Mouse (Mus musculus) limb, embryonic 14.5 days (tissue): ENCODE measurements around the gene Capn1. TPM values are rescaled to one million over a fixed set of nuclear protein-coding genes. Genes with fewer than 3 reads are reported as not detected.

Source experiments
- ATAC-seq: fragments of 200-750 bp; cut with Nextera tagmentation; 2 replicates; pipeline ENCODE4 v1.8.0; 2017; ENCODE audit warnings: low read depth, moderate number of reproducible peaks, moderate TSS enrichment; ENCODE audit not compliant: low FRiP score
- DNase-seq: peaks from one replicate; pipeline ENCODE4 v3.0.0-alpha.2; 2015; ENCODE audit warnings: low spot score
- H3K27ac ChIP-seq: fragments of 300-500 bp; sonication (generic); replicated peaks from 2 replicates; pipeline ENCODE4 v1.5.1; 2014; ENCODE audit warnings: low read depth, mild to moderate bottlenecking, low read length, moderate library complexity, mixed read lengths
- H3K27me3 ChIP-seq: fragments of 300-500 bp; sonication (generic); 2 replicates; pipeline ENCODE4 v1.6.1; 2014; ENCODE audit warnings: low read length, mixed read lengths; ENCODE audit not compliant: control insufficient read depth, insufficient read depth
- H3K36me3 ChIP-seq: fragments of 300-500 bp; sonication (generic); 2 replicates; pipeline ENCODE4 v1.6.1; 2014; ENCODE audit warnings: mild to moderate bottlenecking, low read length, moderate library complexity, mixed read lengths; ENCODE audit not compliant: control insufficient read depth, insufficient read depth
- H3K4me1 ChIP-seq: fragments of 300-500 bp; sonication (generic); 2 replicates; pipeline ENCODE4 v1.6.1; 2014; ENCODE audit warnings: antibody characterized with exemption, low read length, mixed read lengths; ENCODE audit not compliant: control insufficient read depth, insufficient read depth
- H3K4me2 ChIP-seq: fragments of 300-500 bp; sonication (generic); replicated peaks from 2 replicates; pipeline ENCODE4 v1.6.1; 2014; ENCODE audit warnings: low read depth, mild to moderate bottlenecking, low read length, moderate library complexity; ENCODE audit not compliant: severe bottlenecking
- H3K4me3 ChIP-seq: fragments of 300-500 bp; sonication (generic); replicated peaks from 2 replicates; pipeline ENCODE4 v1.5.1; 2014; ENCODE audit warnings: low read length
- H3K9ac ChIP-seq: fragments of 300-500 bp; sonication (generic); 2 replicates; pipeline ENCODE4 v1.6.1; 2014; ENCODE audit warnings: mild to moderate bottlenecking, low read depth, low read length, moderate library complexity; ENCODE audit not compliant: severe bottlenecking
- H3K9me3 ChIP-seq: fragments of 300-500 bp; sonication (generic); 2 replicates; pipeline ENCODE4 v1.6.1; 2016; ENCODE audit warnings: low read length; ENCODE audit not compliant: control insufficient read depth
- POLR2A ChIP-seq: fragments of 200-500 bp; IDR thresholded peaks from 2 replicates; pipeline ENCODE4 v1.8.0; 2012; ENCODE audit warnings: inconsistent platforms, mild to moderate bottlenecking, moderate library complexity, borderline replicate concordance; ENCODE audit not compliant: insufficient read depth, insufficient read length; ENCODE audit errors: extremely low read depth
- WGBS: fragments of 180-500 bp; shearing (Covaris S2); extraction: QIAGEN DNeasy Blood & Tissue Kit; methylation state at CpG from one replicate; pipeline ENCODE4 v1.1.7; 2014; 5-methylcytosine and 5-hydroxymethylcytosine counted together
- polyA plus RNA-seq, 2 experiments: library from polyadenylated mRNA; depleted of rRNA in 1 of 2; stranded (reverse) in 1 of 2; unstranded in 1 of 2; fragments of >200 nt; fragmentation: Nextera tagmentation in 1 of 2; extraction: Ambion mirVana in 1 of 2; gene quantifications; 2 replicates each; pipeline versions ENCODE4 v1.2.1 to v1.2.3; 2012 to 2014

Gene Capn1
- polyA plus RNA-seq, 2 experiments = 19.7 to 29.0 TPM

DNA sequence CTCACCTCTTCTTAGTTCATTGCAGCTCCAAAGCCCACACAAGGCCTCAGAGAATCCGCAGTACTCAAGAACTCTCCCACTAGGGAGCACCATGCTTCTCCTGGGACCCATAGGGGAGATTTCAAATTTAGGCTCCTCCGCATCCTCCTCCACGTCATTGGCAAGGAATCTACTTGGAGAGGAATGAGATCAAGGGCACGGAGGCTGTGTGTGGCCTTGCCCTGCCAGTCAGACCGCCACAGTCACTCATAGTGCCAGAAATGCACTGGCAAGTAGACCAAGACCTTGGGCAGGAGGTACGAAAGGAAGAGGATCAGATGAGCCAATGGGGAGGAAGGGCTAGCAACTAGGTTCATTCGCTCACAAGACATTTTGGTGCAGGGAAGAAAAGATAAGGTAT, 8.2 kb upstream of the Capn1 start:
- Histone ChIP-seq H3K27ac (no peak overlapping the region), H3K9me3 (no peaks in the 10 kb centered on the region), H3K4me1 (no peaks in the 10 kb centered on the region), H3K36me3 (no peaks in the 10 kb centered on the region), H3K27me3 (no peaks in the 10 kb centered on the region), H3K9ac (no peak overlapping the region), H3K4me3 (no peak overlapping the region), H3K4me2 (no peak overlapping the region)
- no peak for TF ChIP-seq POLR2A
- no peak for ATAC-seq
- no peak for DNase-seq
- WGBS = 79% methylated on average over 7 of the region's 7 CpGs

DNA sequence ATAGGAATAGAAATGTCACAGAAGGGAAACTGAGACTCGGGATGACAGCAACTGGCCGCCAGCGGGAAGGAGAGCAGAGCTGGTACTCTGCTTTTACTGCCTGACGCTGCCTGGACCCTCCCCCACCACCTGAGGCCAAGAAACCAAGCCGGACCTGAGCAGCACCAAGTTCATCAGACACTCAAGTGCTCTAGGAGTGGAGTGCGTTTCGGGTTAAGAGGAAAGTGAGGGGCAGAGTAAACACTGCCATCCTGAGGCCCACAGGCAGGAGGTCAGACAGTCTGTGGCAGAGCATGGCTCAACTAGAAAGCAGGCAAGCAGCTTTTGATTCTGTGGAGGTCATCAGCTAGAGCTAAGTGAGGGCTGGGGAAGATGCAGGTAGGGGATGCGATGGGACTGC, 7.4 kb upstream of the Capn1 start:
- WGBS = 52% methylated on average over 8 of the region's 8 CpGs
- Histone ChIP-seq H3K36me3 (no peaks in the 10 kb centered on the region), H3K27me3 (no peaks in the 10 kb centered on the region), H3K9ac (no peak overlapping the region), H3K27ac (no peak overlapping the region), H3K4me3 (no peak overlapping the region), H3K4me1 (no peaks in the 10 kb centered on the region), H3K4me2 (no peak overlapping the region), H3K9me3 (no peaks in the 10 kb centered on the region)
- no peak for TF ChIP-seq POLR2A
- no peak for DNase-seq
- no peak for ATAC-seq

DNA sequence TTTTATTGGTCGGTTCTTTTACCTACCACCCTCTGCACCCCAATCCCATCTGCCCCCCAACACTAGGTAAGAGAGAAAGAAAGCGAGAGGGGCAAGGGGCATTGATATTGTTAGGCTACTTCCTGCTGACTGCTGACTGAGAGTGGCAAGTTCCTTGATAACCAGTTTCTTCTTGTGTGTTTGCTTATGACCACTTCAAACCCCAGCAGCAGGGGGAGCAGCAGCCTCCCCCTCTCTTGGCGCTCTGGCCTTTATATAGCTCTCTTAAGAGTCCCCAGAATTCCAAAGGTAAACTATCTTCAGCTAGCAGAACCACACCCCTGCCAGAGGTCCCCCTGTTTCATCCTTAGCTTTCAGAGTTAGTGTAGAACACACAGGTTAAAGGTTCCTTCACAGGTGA, 4.6 kb upstream of the Capn1 start:
- 49% methylated on average over 3 of the region's 3 CpGs for WGBS
- no peaks in the 10 kb centered on the region for H3K9me3 ChIP-seq
- H3K4me1 ChIP-seq = peaks cover 5% of the 10 kb centered on the region; the same call in 1 of the 2 replicates
- no peak overlapping the region for H3K9ac ChIP-seq
- H3K4me2 ChIP-seq = no peak overlapping the region
- H3K36me3 ChIP-seq = no peaks in the 10 kb centered on the region
- no peaks in the 10 kb centered on the region for H3K27me3 ChIP-seq
- H3K4me3 ChIP-seq = no peak overlapping the region
- no peak for TF ChIP-seq POLR2A
- DNase-seq = no peak
- H3K27ac ChIP-seq = no peak overlapping the region
- no peak for ATAC-seq

DNA sequence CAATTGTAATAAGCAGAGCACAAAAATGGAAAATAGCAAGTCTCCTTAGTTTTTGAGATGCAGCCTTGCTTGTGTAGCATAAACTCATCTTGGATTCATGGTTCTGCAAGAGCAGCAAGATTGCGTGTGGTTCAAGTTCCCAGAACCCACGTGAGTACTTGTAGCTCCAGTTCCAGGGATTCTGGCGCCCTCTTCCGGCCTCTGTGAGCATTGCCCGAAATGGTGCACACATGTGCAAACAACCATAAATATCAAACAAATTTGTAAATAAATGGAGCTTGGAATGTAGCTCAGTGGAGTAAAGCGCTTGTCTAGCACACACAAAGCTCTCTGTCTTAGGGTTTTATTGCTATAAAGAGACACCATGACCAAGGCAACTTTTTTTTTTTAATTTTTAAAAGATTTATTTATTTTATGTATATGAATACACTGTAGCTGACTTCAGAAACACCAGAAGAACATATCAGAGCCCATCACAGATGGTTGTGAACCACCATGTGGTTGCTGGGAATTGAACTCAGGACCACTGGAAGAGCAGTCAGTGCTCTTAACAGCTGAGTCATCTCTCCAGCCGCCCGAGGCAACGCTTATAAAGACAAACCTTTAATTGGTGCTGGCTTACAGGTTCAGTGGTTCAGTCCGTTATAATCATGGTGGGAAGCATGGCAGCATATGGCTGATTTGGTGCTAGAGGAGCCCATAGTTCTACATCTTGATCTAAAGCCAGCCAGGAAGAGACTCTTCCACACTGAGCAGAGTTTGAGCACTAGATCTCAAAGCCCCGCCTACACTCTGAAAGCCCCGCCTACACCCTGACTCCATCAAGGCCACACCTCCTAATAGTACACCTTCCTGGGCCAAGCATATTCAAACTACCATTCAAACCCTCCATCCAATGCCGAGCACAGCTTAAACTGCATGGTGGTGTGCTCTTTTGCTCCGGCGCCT, 2.7 kb upstream of the Capn1 start:
- Histone ChIP-seq H3K27me3 (no peaks in the 10 kb centered on the region), H3K9me3 (no peaks in the 10 kb centered on the region), H3K4me1 (peaks cover 8% of the 10 kb centered on the region; the same call in 1 of the 2 replicates), H3K4me3 (no peak overlapping the region), H3K27ac (no peak overlapping the region), H3K36me3 (no peaks in the 10 kb centered on the region), H3K9ac (no peak overlapping the region), H3K4me2 (no peak overlapping the region)
- DNase-seq (peak; percentile 77), ATAC-seq (no peak)
- WGBS = 29% methylated on average over 15 of the region's 15 CpGs
- TF ChIP-seq POLR2A = no peak

DNA sequence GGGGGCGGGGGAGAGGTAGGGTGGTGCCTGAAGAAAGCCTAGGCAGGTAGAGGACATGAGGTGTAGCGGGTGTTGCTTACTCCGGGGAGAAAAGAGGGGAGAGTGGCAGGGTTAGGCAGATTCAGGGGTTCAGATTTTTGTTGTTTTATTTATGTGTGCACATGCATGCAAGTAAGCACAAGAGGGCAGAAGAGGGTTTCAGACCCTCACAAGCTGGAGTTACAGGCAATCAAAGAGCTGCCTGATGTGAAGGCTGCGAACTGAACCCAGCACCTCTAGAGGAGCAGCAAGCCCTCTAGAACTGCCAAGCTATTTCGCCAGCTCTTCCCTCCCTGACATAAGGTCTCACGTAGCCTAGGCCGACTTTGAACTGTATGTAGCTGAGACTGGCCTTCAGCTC, 835 bp upstream of the Capn1 start:
- ATAC-seq (no peak), DNase-seq (peak; percentile 21)
- TF ChIP-seq POLR2A = no peak
- H3K4me3 ChIP-seq = no peak overlapping the region
- 0 out of 2 replicates have a peak overlapping the region, but pooled peaks have one; percentile 87 for H3K4me2 ChIP-seq
- no peaks in the 10 kb centered on the region for H3K27me3 ChIP-seq
- H3K27ac ChIP-seq = no peak overlapping the region
- H3K9me3 ChIP-seq = no peaks in the 10 kb centered on the region
- H3K36me3 ChIP-seq = no peaks in the 10 kb centered on the region
- WGBS = 50% methylated on average over 7 of the region's 7 CpGs
- H3K9ac ChIP-seq = no peak overlapping the region
- peaks cover 8% of the 10 kb centered on the region; the same call in 1 of the 2 replicates for H3K4me1 ChIP-seq
